Mouse (Mus musculus): Measurements from ENCODE around the gene Serpinb1b.
"Not testable (repeated sequence)": the region's sequence is repeated elsewhere in the genome, so short reads cannot be mapped to it uniquely, and the experiment has no call there.

The Serpinb1b gene

DNA sequence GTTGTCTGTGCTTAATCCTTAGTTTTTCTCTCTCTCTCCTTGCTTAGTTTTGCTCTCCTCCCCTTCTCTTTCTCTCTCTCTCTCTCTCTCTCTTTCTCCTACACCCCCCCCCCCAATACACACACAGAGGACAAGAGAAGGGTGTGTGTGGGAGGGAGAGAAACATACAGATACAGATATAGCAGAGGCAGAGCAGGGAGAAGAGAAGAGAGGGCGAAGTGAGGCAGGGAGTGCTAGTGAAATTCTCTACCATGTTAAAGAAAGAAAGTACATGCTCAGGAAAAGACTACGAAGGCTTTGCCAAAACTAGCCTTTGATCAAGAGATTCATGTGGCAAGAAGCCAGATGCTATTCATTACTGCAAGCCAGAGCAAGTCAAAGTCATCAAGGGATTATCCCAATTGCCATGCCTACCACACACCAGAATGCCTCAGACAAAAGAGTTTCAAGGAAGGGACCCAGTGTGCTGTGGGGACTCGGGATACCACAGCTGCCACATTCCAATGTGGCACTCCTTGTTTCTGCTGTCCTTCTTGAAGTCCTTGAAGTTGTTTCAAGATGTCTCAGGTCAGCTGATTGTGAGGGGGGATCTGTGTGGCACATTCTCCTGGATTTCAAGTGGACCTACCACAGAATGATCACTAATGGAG lies at the start of gene Serpinb1b:
Gene Serpinb1b, plus strand, starts transcription at position 520 of the 650 bp plus-strand sequence.
- DNase-seq (ENCODE audit: inconsistent ontology term): peak; percentile 78

DNA sequence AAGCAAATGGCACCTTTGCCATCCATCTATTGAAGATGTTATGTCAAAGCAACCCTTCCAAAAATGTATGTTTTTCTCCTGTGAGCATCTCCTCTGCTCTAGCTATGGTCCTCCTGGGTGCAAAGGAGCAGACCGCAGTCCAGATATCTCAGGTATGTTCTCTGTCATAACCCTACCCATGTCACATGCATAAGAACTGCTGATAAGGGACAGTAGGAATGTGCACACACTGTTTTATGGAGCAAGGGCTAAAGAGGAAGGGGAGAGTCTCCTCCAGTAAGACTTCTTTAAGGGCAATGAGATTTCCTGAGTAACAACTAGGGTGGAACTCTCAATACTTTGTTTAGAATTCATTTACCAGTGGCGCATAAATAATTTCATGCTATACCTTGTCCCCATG lies 48.9 kb upstream of the Serpinb1b start:
- not testable (repeated sequence) for DNase-seq (ENCODE audit: inconsistent ontology term)

GRCm38 (mm10) chr13:33030281-33030680 lies 48.1 kb upstream of the Serpinb1b start:
- no peak for DNase-seq (ENCODE audit: inconsistent ontology term)

DNA sequence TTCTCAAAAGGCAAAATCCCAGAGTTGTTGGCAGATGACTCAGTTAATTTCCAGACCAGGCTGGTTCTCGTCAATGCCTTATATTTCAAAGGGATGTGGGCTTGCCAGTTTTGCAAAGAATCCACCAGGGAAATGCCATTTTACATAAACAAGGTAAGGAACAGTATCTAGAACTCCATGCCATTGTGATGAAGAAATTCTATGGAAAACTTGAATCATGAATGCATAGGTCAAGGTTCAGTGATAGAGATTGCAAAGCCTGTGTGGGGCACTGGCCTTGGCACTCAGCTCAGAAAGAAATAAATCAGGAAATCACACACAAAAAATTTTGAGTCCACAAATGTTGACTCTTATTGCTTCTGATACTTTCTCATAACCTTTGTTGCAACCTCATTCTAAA lies 42.9 kb upstream of the Serpinb1b start:
- no peak for DNase-seq (ENCODE audit: inconsistent ontology term)

DNA sequence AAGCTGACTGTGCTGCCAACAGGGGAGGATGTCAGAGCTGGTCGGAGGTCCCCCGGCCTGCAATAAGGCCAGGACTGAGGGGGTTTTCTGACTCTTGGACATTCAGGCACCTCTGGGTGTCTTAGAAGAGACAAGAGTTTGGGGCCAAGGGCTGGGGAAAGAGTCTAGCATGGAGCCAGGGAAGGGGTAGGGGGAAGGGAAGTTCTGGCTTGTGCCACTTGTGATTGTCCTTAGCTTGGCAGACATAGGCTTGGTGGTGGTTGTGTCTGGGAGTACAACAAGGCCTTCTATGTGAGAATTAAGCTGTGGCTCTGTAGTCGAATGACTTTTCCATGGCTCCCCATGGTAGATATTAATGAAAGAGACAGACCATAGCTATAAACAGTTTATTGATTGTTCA lies 34.8 kb upstream of the Serpinb1b start:
- no peak for DNase-seq (ENCODE audit: inconsistent ontology term)

- no peak for DNase-seq (ENCODE audit: inconsistent ontology term)
These were observed 31.1 kb upstream of the Serpinb1b start for GRCm38 (mm10) chr13:33047234-33047633.

DNA sequence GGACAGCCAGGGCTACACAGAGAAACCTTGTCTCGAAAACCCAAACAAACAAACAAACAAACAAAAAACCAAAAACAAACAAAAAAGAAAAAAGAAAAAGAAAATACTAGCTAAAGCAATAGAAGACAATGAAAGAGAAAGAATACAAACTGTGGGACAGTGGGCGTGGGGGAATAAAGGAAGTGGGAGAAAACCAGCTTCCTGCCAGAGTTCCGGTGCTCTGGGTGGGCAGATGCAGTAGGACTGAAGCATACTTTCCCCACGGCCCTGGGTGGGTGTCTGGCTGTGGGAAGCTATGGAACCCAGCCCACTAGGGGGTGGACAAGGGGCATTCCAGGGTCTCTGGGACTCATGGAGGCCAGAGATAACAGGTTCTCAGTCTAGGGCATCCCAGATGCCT lies 30.2 kb upstream of the Serpinb1b start:
- DNase-seq (ENCODE audit: inconsistent ontology term): no peak

- peak; percentile 41 for DNase-seq (ENCODE audit: inconsistent ontology term)
These were observed 26.7 kb upstream of the Serpinb1b start for GRCm38 (mm10) chr13:33051697-33052096.

DNA sequence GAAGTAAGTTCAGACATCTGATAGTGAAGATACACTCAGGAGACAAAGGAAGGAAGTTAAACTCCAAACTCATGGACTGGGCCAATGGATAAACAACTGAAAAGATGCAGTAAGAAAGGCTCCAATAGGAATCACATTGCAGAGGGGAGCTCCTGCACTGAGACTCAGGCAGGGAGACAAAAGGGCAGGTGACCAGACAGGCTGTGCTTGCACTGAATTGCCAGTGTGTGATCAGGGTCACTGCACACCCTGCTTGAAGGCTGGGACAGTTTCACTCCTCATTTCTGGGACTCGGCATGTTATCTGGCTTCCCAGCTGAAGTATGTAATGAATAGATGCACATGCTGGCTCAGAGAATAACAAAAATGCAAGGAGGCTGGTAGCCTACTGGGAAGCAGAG lies 15.3 kb upstream of the Serpinb1b start:
- DNase-seq (ENCODE audit: inconsistent ontology term): no peak

- DNase-seq (ENCODE audit: inconsistent ontology term): no peak
These were observed 10.9 kb upstream of the Serpinb1b start for GRCm38 (mm10) chr13:33067387-33067977.

GRCm38 (mm10) chr13:33068164-33068563 lies 10.2 kb upstream of the Serpinb1b start:
- DNase-seq (ENCODE audit: inconsistent ontology term): no peak

- no peak for DNase-seq (ENCODE audit: inconsistent ontology term)
These were observed 6.6 kb upstream of the Serpinb1b start for GRCm38 (mm10) chr13:33071776-33072175.

GRCm38 (mm10) chr13:33074029-33074428 lies 4.3 kb upstream of the Serpinb1b start:
- DNase-seq (ENCODE audit: inconsistent ontology term): peak; percentile 56

GRCm38 (mm10) chr13:33076247-33076646 lies 2.1 kb upstream of the Serpinb1b start:
- DNase-seq (ENCODE audit: inconsistent ontology term): no peak

DNA sequence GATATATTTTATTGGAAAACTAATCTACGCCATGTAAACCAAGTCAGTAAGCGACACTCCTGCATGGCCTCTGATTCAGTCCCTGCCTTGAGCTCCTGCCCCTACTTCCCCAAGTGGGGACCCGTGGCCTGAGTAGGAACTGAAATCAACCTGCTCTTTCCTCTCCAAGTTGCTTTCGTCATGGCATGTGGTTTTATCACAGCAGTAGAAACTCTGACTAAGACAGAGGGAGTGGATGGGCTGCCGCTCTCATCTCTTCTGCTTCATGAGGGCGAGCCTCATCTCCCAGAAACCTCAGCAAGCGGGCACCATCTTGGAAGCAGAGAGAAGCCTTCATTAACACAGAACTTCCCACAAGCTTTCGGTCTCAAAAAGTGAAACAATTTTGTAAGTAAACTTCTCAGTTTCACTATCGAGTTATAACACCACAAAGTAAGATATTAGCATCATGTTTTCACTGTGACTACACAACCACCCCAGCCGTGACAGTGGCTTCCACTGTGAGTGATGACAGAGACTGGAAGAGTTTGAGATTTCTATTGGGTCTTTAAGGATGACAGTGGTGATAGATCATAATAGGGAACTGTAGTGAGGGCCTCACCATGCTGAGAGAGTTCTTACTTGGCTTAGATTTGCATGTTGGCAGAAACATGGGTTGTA lies 1.2 kb upstream of the Serpinb1b start:
- DNase-seq (ENCODE audit: inconsistent ontology term): no peak

- DNase-seq (ENCODE audit: inconsistent ontology term): no peak
These were observed 1.0 kb downstream of the Serpinb1b start for GRCm38 (mm10) chr13:33079391-33079790.

GRCm38 (mm10) chr13:33080356-33080755 lies 2.0 kb downstream of the Serpinb1b start:
- DNase-seq (ENCODE audit: inconsistent ontology term): no peak

- DNase-seq (ENCODE audit: inconsistent ontology term): no peak
These were observed 5.5 kb downstream of the Serpinb1b start for GRCm38 (mm10) chr13:33083834-33084233.

GRCm38 (mm10) chr13:33084975-33085694 lies 6.8 kb downstream of the Serpinb1b start:
- no peak for DNase-seq (ENCODE audit: inconsistent ontology term)

- peak; percentile 57 for DNase-seq (ENCODE audit: inconsistent ontology term)
These were observed 7.5 kb downstream of the Serpinb1b start for GRCm38 (mm10) chr13:33085695-33086432.

DNA sequence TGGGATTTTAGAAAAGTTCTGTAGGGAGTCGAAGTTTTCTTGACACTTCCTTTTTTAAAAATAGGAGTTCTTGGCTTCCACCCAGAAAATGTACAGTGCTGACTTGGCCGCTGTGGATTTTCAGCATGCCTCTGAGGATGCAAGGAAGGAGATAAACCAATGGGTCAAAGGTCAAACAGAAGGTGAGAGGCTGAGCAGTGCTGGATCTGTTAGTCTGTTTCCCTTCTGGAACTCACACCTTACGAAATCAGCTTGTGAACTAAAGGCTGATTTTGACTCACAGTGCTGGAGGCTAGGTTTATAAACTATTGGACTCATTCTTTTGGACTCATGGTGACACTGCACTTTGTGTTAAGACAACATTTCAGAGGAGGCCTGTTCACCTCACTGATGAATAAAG lies 11.2 kb downstream of the Serpinb1b start:
- no peak for DNase-seq (ENCODE audit: inconsistent ontology term)

DNA sequence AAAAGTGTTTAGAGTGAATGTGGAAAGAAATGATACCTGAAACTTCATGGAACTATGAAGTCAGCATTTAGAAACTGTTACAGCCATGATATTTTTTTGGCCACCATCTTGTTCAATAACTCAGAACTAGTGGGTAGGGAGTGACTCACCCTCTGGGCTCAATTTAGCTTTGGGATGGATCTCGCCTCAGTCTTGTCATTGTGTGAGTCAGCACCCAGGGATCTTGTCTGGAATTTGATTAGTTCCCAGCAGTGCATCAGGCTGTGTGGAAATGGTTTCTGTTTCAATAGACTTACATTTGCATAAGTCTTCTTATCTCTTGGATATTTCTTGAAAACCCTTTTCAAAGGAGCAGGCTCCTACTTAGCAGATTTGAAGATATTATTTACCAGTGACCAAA lies 12.2 kb downstream of the Serpinb1b start:
- DNase-seq (ENCODE audit: inconsistent ontology term): peak; percentile 83

Data from Muller cell, postnatal 12 days (primary cell).